Mouse (Mus musculus) heart, postnatal 4 days (tissue): ENCODE measurements around the gene Gm40193. TPM values are rescaled to one million over a fixed set of nuclear protein-coding genes. Genes with fewer than 3 reads are reported as not detected.
A peak's percentile ranks its signal among the peaks of the same experiment; 100 is the strongest.

Experiments
- DNase-seq: peaks from one replicate; pipeline ENCODE4 v3.0.0; 2021
- total RNA-seq, 2 experiments: library from RNA; stranded (reverse); gene quantifications; 2 replicates each; pipeline ENCODE4 v1.2.3; 2021

Gm40193 gene
- total RNA-seq, 2 experiments from 2014 or later = not detected

DNA sequence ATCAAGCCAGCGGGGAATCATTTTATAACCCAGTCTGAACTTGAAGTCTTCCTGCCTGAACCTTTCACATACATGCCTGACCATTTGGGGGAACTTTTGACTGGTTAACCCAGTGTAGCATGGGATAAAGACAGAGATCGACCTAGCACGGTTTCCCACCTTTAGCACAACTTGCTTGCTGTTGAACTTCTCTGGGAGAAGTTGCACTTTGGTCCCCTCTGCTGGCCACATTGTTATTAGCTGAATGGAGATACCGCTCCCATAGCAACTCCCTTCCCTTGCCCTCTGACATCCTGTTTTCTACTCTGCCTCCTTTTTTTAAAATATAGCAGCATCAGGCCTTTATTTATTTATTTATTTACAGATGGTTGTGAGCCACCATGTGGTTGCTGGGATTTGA, 26.4 kb downstream of the Gm40193 start:
- DNase-seq = peak; percentile 89

GRCm38 (mm10) chr11:70504970-70505369, 27.8 kb downstream of the Gm40193 start, which contains the start of gene Tm4sf5:
Gene Tm4sf5 (plus strand): TSS chr11:70505244.
- DNase-seq = no peak

- no peak for DNase-seq
Measured at GRCm38 (mm10) chr11:70502018-70502417, 30.7 kb downstream of the Gm40193 start.

DNA sequence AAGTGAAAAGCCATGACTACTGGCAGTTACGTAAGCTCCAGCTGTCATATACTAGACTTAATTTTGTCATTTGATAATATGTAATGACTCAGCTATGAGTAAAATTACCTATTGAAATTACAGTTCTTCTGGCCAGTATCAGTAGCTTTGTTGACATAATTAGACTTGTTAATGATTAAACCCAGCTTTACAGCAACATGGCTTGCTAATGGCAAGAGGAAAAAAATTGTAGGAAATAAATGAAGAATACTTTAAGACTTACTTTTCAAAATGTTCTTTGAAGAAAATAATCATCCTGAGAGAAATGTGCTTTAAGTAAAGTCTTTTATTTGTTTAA, 32.3 kb downstream of the Gm40193 start:
- no peak for DNase-seq

- peak; percentile 32 for DNase-seq
Measured at GRCm38 (mm10) chr11:70499566-70500475, 32.9 kb downstream of the Gm40193 start.

GRCm38 (mm10) chr11:70489684-70490083, 43.1 kb downstream of the Gm40193 start:
- no peak for DNase-seq

GRCm38 (mm10) chr11:70489138-70489537, 43.6 kb downstream of the Gm40193 start:
- no peak for DNase-seq

DNA sequence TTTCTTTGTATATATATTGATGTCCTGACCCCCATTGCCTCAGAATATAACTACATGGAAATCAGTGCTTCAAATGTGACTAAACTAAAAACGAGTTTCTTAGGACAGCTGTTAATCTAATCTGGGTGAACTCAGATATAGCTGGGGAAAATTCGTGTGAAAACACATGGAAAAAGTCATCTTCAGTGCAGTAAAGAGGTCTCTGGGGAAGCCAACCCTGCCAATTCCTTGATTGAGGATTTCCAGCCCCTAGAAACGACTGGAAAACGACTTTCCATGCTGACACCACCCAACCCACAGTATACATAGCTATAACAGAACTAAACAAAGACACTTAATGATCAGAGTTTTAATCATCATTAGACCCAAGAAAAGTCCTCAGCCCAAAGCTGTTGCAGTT, 44.9 kb downstream of the Gm40193 start:
- peak; percentile 44 for DNase-seq

DNA sequence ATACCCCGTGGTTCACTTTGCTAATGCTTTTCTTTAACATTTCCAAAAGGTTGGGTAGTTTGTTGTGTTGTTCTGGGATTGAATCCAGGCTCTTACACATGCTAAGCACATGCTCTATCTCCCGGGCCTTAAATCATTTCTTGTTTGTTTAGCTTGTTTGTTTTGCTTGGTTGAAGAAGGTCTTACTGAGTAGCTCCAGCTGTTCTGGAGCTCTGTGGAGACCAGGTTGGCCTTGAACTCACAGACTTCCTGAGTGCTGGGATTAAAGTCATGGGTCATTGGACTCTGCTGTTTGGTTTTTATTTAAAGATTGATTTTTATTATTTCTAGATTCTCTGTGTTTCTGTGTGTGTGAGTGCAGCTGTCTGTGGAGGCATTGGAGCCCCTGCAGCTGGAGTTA, 47.2 kb downstream of the Gm40193 start:
- no peak for DNase-seq

Other genes with a start within 250 kb of the Gm40193 start
- under 1 TPM in 1 of 2 experiments, not detected in 1; 0.20 TPM for gene Alox12e, start 210.3 kb downstream of the Gm40193 start, total RNA-seq
- gene Alox15, start 180.9 kb downstream of the Gm40193 start, total RNA-seq = under 1 TPM; 0.19 to 0.52 TPM
- gene Pelp1, start 122.9 kb downstream of the Gm40193 start, total RNA-seq = 10 to 100 TPM; 25.6 to 27.9 TPM
- gene Arrb2, start 100.3 kb downstream of the Gm40193 start, total RNA-seq = 10 to 100 TPM; 12.0 to 12.7 TPM
- 10 to 100 TPM; 12.3 to 13.2 TPM for gene Med11, start 81.0 kb downstream of the Gm40193 start, total RNA-seq
- 1 to 10 TPM in 1 of 2 experiments, under 1 TPM in 1; 0.92 to 2.0 TPM for gene Zmynd15, start 73.5 kb downstream of the Gm40193 start, total RNA-seq
- 1 to 10 TPM; 6.2 to 6.5 TPM for gene Cxcl16, start 73.0 kb downstream of the Gm40193 start, total RNA-seq
- 1 to 10 TPM; 1.7 to 2.5 TPM for gene Tm4sf5, start 27.7 kb downstream of the Gm40193 start, total RNA-seq
- under 1 TPM in 1 of 2 experiments, not detected in 1; 0.43 TPM for gene Vmo1, start 18.3 kb downstream of the Gm40193 start, total RNA-seq
- not detected for gene Gltpd2, start 13.7 kb downstream of the Gm40193 start, total RNA-seq
- 100 to 1,000 TPM; 296 TPM for gene Psmb6, start 7.6 kb downstream of the Gm40193 start, total RNA-seq
- gene Pld2, start 7.1 kb upstream of the Gm40193 start, total RNA-seq = 1 to 10 TPM; 8.3 to 9.3 TPM
- 10 to 100 TPM; 38.2 to 42.5 TPM for gene Mink1, start 29.9 kb upstream of the Gm40193 start, total RNA-seq
- not detected for gene 4930544D05Rik, start 82.9 kb upstream of the Gm40193 start, total RNA-seq
- gene Chrne, start 86.3 kb upstream of the Gm40193 start, total RNA-seq = not detected
- gene Gp1ba, start 106.2 kb upstream of the Gm40193 start, total RNA-seq = under 1 TPM; 0.16 to 0.26 TPM
- 10 to 100 TPM; 42.1 to 42.8 TPM for gene Rnf167, start 114.3 kb upstream of the Gm40193 start, total RNA-seq
- 100 to 1,000 TPM; 311 to 313 TPM for gene Slc25a11, start 114.5 kb upstream of the Gm40193 start, total RNA-seq
- gene Pfn1, start 121.7 kb upstream of the Gm40193 start, total RNA-seq = 100 to 1,000 TPM; 572 to 580 TPM
- 1,000 to 10,000 TPM; 1,339 to 1,391 TPM for gene Eno3, start 124.3 kb upstream of the Gm40193 start, total RNA-seq
- 10 to 100 TPM; 86.2 to 92.3 TPM for gene Spag7, start 136.5 kb upstream of the Gm40193 start, total RNA-seq
- 10 to 100 TPM; 22.2 to 23.5 TPM for gene Camta2, start 155.2 kb upstream of the Gm40193 start, total RNA-seq
- gene Inca1, start 167.2 kb upstream of the Gm40193 start, total RNA-seq = 1 to 10 TPM; 1.7 to 2.2 TPM
- 100 to 1,000 TPM; 238 to 241 TPM for gene Kif1c, start 167.6 kb upstream of the Gm40193 start, total RNA-seq
- gene Zfp3, start 231.3 kb upstream of the Gm40193 start, total RNA-seq = 10 to 100 TPM; 11.8 to 12.1 TPM